Mouse (Mus musculus) urinary bladder, postnatal 14 days (tissue): ENCODE data around the gene Rdm1.
"Not testable (repeated sequence)": the region's sequence is repeated elsewhere in the genome, so short reads cannot be mapped to it uniquely, and the experiment has no call there.

Experiments used
- DNase-seq: peaks from one replicate; pipeline ENCODE4 v3.0.0; 2021; ENCODE audit warnings: low spot score

The Rdm1 gene

DNA sequence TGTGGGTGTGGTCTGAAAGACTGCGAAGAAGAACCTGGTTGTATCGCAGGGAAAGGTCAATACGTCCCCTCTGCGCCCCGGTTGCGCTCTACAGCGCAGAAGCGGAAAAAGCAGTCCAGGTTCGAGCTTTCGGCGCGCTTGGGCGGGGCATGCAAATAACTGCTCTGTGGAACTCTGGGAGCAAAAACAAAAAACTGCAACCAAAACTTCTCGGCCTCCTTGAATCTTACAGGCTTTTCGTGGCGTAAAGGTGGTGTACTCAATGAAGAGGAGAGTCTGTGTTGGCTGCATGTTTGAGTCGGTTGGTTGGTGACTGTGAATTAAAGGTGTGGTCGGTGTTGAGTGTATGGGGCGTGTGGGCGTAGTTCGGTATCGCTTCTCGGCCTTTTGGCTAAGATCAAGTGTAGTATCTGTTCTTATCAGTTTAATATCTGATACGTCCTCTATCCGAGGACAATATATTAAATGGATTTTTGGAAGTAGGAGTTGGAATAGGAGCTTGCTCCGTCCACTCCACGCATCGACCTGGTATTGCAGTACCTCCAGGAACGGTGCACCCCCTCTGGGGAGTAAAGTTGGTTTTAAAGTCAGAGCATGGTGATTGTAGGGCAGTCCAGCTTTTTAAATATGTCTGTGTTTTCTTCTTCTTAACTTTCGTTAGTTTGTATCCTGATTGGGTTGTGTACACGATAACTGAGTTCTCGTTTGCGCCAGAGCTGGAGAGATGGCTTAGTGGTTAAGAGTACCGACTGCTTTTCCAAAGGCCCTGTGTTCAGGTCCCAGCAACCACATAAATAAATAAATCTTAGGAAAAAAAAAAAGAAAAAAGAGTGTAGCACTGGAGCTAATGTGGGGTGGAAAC, at the start of gene Rdm1:
Gene Rdm1 (plus strand): TSS at position 201 of the 862 bp plus-strand sequence.
- DNase-seq: peak; percentile 83

DNA sequence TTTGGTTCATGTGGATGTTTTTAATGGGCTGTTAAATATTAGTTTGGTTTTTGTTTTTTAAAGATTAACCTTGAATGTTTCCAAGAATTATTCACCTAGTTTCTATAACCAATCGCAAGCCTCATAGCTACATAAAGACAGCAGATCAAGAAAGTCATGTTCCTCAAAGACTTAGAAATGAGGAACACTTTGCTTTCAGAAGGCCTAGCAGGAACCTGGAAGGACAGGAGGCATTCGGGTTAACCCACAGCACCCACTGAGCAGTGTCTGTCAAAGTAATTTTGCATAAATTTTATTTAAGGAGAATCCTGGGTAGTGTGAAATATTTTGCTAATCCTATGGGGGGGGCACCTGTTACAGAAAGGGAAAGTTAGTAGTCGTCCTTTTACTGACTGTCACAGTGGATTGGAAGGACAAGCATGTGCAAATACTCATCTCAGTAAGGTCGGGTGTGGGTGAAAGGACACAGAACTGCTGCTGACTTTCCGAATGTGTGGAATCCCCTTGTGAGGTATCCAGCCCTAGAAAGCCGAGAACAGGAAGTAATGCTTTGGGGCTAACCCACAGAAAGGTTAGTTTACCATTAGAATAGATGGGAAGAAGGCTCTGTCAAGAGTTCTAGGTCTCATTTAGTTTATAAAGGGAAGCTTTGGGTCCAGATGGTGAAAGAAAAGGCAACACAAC, 45.8 kb upstream of the Rdm1 start:
- no peak for DNase-seq

DNA sequence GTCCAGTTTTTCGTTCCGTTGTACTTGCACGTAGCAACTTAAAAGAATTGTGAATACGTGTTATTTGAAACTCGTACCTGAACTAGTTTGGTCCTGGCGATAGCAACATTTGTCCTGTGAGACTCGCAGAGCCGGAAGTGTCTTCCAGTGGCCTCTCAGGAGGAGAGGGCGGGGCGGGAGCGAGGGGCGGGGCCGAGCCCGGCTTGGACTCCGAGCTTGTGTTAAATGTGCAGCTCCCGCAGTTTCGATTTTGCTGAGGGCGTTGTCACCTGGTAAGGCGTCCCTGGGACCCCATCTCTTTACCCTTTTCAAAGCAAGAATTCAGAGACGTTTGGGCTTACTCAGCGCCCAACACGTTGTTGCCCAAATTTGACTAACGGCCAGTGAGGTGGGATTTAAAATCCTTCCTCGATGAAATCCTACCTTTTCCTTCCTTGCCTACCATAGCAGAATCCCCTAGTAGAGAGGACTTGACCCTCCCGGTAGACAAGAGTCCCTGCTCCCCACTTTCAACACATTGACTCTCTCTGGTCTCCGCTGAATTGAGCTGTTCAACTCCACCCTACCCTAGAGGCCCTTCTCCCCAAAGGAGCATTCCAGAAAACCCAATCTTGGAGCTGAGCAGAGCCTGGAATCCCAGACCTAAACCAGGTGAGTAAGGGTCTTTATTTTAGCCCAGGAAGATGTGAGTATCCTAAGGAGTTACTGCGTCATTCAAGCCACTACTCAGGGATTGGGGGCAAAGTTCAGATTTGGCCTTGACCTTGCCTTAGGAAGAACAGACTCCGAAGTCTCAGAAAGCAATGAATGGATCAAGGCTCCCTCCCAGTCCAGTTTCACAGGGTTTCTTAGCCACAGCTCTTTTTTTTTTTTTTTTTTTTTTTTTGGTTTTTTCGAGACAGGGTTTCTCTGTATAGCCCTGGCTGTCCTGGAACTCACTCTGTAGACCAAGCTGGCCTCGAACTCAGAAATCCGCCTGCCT, 44.6 kb upstream of the Rdm1 start, which contains the start of gene Tmem106a:
Gene Tmem106a (plus strand): TSS at position 189 of the 982 bp plus-strand sequence.
- peak; percentile 78 for DNase-seq

DNA sequence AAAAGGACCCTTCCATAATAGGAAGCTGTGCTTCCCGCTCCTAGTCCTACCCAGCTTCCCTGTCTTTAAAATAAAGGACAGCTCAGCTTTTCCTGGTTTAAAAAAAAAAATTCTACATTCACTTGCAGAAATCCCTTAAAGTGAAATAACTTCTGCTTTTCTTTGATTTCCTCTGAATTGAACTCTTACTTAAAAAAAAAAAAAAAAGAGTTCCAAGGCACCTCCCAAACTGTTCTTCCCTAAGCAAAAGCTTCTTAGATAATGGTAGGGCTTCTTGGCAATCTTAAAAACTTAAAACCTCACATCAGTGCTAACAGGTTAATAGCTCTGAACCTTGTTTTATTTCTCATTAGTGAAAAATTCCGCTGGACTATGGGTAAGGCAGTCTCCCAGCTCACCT, 43.8 kb upstream of the Rdm1 start:
- no peak for DNase-seq

DNA sequence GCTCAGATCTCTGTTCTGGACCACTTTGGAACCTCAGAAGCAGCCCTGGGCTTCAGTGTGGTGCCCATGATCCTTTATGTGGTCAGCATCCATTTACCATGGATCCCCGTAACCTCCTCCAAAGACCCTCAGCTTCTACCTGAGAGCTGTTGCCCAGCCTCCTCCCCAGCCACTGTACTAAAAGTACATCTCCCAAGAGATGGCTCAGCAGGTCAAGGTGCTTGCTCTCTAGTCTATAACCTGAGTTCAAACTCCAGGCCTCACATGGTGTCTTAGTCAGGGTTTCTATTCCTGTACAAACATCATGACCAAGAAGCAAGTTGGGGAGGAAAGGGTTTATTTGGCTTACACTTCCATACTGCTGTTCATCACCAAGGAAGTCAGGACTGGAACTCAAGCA, 42.0 kb upstream of the Rdm1 start:
- DNase-seq: not testable (repeated sequence)

DNA sequence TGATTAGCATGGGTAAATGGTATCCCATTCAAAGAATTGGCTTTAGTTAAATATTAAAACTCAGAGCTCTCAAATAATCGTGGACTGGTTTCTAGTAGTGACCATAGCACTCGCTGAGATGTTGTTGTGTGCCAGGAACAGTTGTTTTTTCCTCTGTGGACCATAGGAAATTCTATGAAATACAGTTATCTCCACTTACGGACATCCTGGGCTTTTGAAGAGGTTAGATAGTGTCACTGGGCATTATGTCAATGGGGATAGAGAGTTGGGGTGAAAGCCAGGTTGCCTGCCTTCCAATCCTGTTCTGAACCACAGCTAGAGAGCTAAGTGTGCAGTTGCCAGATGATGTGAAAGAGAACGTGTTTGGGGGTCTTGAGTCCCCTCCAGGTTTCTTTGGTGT, 41.2 kb upstream of the Rdm1 start:
- DNase-seq: no peak

DNA sequence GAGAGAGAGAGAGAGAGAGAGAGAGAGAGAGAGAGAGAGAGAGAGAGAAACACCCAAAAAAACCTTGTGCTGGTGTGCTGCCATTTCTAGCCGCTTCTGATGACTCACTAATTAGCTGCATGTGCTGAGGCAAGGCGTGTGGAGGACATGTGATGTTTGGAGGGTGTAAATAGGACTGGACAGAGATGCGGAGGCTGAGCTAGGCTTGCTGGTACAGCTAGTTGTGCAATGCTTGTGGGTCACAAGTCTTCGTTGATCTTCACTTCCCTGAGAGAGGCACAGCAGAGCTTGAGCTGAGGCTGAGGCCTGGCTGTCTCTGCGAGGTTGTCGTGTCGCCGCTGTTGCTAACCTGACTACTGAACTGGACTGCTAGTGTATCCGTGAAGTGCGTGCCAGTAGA, 39.3 kb upstream of the Rdm1 start:
- no peak for DNase-seq

DNA sequence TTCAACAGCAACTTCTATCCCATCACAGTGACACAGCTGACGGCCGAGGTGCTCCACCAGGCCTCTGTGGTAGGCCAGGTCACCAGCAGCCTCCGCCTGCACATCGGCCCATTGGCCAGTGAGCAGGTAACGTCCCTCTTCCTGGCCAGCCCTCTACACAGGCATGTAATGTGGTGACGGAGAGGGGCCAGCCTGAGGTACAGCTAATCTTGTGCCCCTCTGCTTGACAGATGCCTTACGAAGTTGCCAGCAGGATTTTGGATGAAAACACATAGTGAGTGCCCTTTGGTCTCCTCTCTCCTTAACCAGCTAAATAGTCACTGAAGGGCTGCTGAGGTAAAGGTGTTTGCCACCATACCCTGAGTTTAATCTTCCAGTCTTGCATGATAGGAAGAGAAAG, 38.1 kb upstream of the Rdm1 start:
- DNase-seq: no peak

DNA sequence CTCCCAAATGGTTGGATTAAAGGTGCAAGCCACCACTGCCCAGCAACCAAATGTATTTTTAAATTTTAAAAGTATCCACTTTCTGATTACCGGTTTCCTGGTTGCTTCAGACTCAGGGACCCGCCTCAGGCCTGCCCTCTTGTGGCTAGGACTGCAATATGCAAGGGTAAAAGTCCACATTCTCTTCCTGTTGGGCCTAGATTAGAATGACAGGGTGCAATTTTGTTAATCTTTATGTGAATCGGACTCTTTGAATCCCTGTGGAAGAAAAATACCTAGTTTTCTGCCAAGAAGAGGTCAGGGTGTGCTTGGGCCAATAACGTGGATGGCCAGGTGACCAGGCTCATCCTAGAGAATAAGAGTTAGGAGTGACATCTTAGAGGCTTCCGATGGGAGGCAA, 37.6 kb upstream of the Rdm1 start:
- DNase-seq: peak; percentile 63

DNA sequence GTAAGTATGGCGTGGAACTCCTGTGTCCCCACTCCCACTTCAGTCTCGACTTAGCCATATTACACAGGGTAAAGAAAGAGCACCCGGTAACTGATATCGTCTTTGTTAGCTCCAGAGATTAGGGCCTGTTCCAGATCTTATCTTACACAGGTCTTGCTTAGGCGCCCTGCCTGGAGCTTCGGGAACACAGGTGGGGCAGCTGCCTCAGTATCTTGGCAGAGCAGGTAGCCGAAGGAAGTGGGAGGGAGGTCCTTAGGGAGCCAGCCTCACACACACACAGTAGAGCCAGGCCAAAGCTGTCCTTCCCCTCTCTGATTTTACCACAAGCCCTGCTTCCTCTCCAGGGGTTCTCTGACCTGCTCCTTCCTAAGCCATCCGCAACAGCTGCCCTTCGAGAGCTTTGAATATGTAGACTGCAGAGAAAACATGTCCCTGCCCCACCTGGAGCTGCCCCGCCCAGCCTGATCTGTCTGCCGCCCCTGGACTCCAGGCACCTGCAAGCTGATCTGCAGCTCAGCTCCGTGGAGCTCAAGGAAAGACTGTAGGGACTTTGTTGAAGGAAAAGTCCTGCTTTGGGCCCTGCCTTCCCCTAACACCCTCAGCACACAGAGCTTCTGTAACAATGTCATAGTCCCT, 36.9 kb upstream of the Rdm1 start:
- DNase-seq: no peak

DNA sequence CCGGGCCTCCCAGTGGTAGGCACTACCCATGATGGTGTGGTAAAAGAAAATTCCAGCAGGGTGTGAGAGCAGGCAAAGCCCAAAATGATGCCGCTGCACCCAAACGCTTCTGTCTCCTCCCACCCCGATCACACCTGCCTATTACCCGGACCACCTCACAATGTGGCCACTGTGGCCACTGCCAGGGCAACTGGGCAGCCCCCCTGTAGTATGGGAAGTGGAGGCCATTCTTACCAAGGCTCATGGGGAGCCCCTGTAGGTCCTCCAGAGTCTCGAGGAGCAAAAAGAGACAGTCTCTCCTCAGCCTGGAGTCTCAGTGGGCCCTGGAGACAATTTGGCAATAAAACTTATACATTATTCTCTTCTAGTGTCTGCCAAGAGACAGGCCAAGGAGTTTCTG, 27.8 kb upstream of the Rdm1 start, which contains the start of gene Gm11634:
Gene Gm11634 (minus strand): TSS at position 101 of the 400 bp plus-strand sequence.
- DNase-seq: no peak

DNA sequence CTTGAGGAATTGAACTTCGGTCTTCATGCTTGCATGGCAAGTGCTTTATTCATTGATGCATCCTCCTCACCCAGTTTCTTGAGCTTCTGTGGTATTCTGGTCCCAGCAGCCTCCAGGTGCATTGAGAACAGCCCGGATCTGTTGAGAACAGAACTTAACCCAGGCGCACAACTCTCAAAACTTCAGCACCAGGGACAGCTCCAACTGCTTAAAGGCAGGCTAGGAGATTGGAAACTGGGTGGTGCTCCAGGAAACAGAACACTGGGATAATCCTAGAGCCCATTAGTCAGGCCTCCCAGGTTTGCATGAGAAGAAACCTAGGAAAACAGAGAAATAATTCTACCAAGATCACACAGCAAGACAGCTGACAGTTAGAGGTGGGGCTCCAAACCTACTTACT, 24.5 kb upstream of the Rdm1 start:
- peak; percentile 73 for DNase-seq

DNA sequence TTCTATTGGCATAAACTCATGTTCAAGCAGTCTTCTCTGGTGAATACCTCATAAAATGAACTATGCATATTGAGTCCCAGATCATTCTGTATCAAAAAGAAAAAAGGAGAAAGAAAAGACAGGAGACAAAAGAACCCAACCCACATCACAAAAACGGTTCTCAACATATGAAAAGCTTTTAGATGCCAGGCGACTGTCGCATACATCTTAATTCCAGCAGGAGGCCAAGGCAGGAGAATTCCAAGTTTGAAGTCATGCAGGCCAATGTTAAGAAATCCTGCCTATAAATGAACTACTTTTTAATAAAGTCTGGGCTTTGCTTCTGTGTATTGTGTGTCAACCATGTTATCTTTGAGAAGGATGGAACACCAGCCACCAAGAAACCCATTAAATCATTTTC, 22.9 kb upstream of the Rdm1 start:
- no peak for DNase-seq

DNA sequence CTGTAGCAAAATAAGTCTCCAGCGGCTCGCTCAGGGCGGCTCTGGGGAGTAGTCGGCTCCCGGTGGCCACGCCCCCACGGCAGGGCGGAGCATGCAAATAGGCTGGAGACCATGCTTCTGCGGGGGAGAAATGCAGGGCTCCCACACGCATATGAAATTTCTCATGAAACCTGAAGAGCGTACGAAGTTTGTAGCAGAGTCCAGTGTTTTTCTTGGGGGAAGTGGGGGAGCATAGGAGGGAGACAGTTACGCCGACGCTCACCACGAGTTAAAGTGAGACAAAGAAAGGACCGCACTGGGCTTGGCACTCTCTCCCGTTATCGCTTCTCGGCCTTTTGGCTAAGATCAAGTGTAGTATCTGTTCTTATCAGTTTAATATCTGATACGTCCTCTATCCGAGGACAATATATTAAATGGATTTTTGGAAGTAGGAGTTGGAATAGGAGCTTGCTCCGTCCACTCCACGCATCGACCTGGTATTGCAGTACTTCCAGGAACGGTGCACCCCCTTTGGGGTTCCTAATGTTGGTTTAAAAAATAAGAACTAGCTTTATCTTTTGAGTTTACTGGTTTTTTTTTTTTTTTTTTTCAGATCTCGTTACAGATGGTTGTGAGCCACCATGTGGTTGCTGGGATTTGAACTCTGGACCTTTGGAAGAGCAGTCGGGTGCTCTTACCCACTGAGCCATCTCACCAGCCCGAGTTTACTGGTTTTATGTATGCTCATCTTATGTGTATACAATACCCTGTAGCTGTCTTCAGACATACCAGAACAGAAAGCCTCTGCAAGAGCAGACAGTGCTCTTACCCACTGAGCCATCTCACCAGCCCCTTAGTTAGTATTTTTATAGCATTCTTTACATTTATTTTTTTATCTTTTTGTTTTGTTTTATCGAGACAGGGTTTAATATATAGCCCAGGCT, 22.2 kb upstream of the Rdm1 start:
- DNase-seq: peak; percentile 80

DNA sequence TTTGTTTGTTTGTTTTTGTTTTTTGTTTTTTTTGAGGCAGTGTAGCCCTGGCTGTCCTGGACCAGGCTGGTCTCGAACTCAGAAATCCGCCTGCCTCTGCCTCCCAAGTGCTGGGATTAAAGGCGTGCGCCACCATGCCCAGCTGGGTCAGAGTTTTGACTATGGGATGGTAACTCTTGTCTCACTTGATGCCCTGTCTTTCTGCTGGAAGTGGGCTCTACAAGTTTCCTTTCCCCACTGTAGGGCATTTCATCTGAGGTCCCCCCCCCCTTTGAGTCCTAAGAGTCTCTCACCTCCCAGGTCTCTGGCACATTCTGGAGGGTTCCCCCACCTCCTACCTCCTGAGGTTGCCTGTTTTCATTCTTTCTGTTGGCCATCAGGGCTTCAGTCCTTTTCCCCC, 19.9 kb upstream of the Rdm1 start:
- DNase-seq: not testable (repeated sequence)

DNA sequence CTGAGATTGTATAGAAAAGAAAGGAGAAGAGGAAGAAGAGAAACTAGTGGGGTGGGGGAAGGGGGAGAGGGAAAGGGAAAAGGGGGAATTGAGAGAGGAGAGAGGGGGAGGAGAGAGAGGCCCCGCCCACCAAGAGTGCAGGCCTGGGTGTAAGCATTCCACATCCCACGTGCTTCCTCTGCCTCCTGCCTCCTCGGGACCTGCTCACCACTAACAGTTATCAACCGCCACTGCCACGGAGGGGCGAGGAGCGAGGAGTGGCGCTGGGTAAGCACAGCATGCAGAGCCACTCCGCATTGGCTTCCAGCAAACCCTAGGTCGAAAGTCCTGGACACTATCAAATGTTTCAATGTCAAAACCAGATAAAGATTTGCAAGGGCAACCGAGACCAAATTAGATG, 16.6 kb upstream of the Rdm1 start:
- DNase-seq: no peak

DNA sequence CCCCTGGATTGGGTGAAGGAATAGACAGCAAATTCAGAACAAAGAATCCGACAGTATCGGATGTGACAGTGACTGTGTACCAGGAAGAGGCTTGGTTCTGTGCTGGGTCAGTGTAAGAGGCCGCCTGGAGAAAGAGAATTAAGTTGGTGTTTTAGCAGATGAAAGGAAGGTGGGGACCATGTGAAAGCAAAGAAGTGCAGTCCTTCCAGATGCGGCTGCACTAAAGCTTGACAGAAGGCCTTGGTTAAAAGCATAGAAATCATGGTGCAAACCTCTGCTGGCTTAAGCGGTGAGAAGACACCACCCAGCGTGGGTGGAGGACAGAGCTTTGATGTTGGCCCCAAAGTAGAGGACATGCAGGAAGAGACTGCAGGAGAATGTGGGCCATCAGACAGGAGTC, 13.4 kb upstream of the Rdm1 start:
- no peak for DNase-seq

DNA sequence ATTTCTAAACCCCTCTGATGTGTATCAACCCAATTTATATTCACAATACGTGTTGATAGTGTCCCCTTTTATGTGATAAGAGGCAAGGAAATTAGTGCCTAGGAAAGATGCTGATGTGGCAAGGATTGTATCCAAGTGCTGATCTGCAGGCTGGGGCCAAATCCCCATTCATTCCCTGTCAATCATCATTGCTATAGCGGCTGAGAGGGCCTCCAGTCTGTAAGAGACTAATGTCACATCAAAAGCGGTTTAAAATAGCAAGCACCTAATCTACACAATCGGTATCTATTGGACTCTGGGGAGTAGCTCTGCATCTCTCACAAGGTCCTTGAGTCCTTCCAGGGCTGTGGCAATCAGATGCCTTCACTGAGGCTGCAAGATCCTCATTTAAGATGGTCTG, 12.9 kb upstream of the Rdm1 start:
- no peak for DNase-seq

DNA sequence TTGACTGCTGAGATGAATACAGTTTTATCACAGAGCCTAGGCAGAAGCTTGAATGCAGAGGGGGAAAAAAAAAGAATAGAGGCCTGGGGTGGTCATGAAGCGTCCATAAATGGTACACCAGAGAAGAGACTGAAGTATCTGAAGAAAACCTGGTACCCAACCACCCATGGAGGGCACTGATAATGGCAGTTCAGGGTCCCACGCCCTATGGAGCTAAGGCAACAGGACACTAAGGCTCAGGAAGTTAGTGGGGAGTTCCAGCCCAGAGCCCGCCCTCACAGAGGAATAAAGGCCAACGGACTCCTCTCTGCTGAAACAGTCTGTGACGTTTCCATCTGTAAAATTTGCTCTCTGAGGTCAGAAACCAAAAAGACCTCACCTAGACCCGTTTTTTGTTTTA, 11.6 kb upstream of the Rdm1 start:
- DNase-seq: no peak

DNA sequence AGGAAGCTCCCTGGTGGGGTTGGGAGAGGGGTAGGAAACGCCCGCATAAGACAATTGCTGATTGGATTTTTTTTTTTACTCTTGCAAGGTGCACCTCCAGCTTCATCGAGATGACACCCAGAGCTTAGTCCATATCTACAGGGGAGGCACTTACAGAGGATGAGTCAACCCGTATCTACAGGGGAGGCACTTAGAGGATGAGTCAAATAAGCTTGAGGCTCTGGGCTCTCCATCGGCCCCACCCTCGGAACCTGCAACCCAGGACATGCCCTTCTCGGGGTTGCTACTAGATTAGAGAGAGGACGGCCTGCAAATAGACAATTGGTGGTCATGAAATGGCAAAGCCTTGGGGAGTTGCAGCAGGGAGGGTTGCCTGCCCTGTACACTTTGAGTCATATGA, 10.9 kb upstream of the Rdm1 start:
- no peak for DNase-seq
